Mouse (Mus musculus) E14TG2a.4 (cell line): ENCODE results near the gene Tnfrsf14.

Source experiments
- CTCF ChIP-seq: conservative IDR thresholded peaks from 2 replicates; pipeline ENCODE4 v1.5.1; 2014; ENCODE audit warnings: low read length
- NANOG ChIP-seq: IDR thresholded peaks from 2 replicates; pipeline ENCODE4 v1.6.1; 2014; ENCODE audit warnings: borderline replicate concordance, low read length, mixed read lengths
- POU5F1 ChIP-seq: IDR thresholded peaks from 2 replicates; pipeline ENCODE4 v1.6.1; 2014; ENCODE audit warnings: low read length, borderline replicate concordance

- TF ChIP-seq CTCF = no peak
- TF ChIP-seq NANOG = no peak
- no peak for TF ChIP-seq POU5F1
These were observed 42.9 kb downstream of the Tnfrsf14 start for GRCm38 (mm10) chr4:154885416-154885815.
